Comparison of ENCODE assay signal across 8 mouse cellular contexts in the genomic region with DNA sequence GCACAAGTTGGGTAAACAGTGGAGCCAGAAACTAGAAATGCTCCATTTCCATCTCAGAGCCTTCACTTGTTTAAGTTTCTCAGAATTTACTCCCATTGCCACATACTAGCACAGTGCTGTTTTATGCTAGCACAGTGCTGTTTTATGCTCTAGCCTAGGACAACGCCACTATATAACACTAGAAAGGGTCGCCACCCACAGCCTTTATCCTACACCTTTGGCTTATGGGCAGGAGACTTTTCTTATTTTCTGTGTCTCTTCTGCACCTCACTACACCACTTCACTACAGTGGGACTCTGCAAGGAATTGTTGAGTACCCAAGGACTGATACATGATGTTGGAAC. TPM values are rescaled to one million over a fixed set of nuclear protein-coding genes. Genes with fewer than 3 reads are reported as not detected.
DNase-seq lines count a peak whose midpoint lies in the region; ATAC-seq and TF ChIP-seq lines count a peak whose summit lies in the region.

No protein-coding gene starts in this region.

- WGBS in kidney, embryonic 16.5 days = 82% methylated on average over 2 of the region's 2 CpGs
- WGBS in embryonic facial prominence, embryonic 11.5 days = 82% methylated on average over 2 of the region's 2 CpGs
- 86% methylated on average over 2 of the region's 2 CpGs for WGBS in intestine, embryonic 14.5 days
- 82% methylated on average over 2 of the region's 2 CpGs for WGBS in midbrain, postnatal 0 days

- H3K4me2 ChIP-seq in kidney, embryonic 16.5 days (replicated peaks; ENCODE audit: low read depth, low read length) = peak overlapping the region; percentile 61; the same call in 1 of the 2 replicates
- H3K4me2 ChIP-seq in embryonic facial prominence, embryonic 11.5 days (ENCODE audit: low read depth, low read length) = no peak overlapping the region
- peak overlapping the region; percentile 73 for H3K4me2 ChIP-seq in intestine, embryonic 14.5 days (ENCODE audit: low read length)
- H3K4me2 ChIP-seq in midbrain, postnatal 0 days (ENCODE audit: low read depth, low read length, poor library complexity, severe bottlenecking) = peak overlapping the region; percentile 57

- intact Hi-C loops in left cerebral cortex, postnatal 36 days (cut with DNase I) = loop anchor here (2.0 to 5.0 kb wide), 2 partner anchors 74 to 108 kb away; a partner anchor contains a TSS

- H3K36me3 ChIP-seq in kidney, embryonic 16.5 days (ENCODE audit: insufficient read depth, low read length) = peaks cover 26% of the 10 kb centered on the region
- peaks cover 12% of the 10 kb centered on the region for H3K36me3 ChIP-seq in embryonic facial prominence, embryonic 11.5 days (replicated peaks; ENCODE audit: control insufficient read depth, insufficient read depth, low read depth, low read length)
- peaks cover 27% of the 10 kb centered on the region for H3K36me3 ChIP-seq in intestine, embryonic 14.5 days (ENCODE audit: control insufficient read depth, insufficient read depth, low read length)
- H3K36me3 ChIP-seq in midbrain, postnatal 0 days (ENCODE audit: insufficient read depth, low read length) = peaks cover 17% of the 10 kb centered on the region

- peak; percentile 52; the same call in 1 of the 2 replicates for ATAC-seq in kidney, embryonic 16.5 days (ENCODE audit: low FRiP score, low TSS enrichment)
- ATAC-seq in embryonic facial prominence, embryonic 11.5 days (replicated peaks; ENCODE audit: insufficient number of reproducible peaks, low FRiP score, low TSS enrichment, low read depth) = peak; percentile 41
- no peak; the same call in 1 of the 2 replicates for ATAC-seq in intestine, embryonic 14.5 days (replicated peaks; ENCODE audit: low FRiP score, low TSS enrichment, low read depth)
- peak; percentile 6; the same call in 1 of the 2 replicates for ATAC-seq in midbrain, postnatal 0 days (ENCODE audit: low FRiP score)

- H3K9ac ChIP-seq in kidney, embryonic 16.5 days (replicated peaks; ENCODE audit: low read length) = peak overlapping the region; percentile 84
- H3K9ac ChIP-seq in embryonic facial prominence, embryonic 11.5 days (replicated peaks; ENCODE audit: low read length) = no peak overlapping the region
- H3K9ac ChIP-seq in intestine, embryonic 14.5 days (ENCODE audit: low read length) = no peak overlapping the region
- no peak overlapping the region for H3K9ac ChIP-seq in midbrain, postnatal 0 days (replicated peaks; ENCODE audit: low read length, poor library complexity, severe bottlenecking)

- peaks cover 11% of the 10 kb centered on the region for H3K4me1 ChIP-seq in kidney, embryonic 16.5 days (ENCODE audit: insufficient read depth, low read length)
- no peaks in the 10 kb centered on the region for H3K4me1 ChIP-seq in embryonic facial prominence, embryonic 11.5 days (ENCODE audit: control insufficient read depth, insufficient read depth, low read length)
- peaks cover 7% of the 10 kb centered on the region; the same call in 1 of the 2 replicates for H3K4me1 ChIP-seq in intestine, embryonic 14.5 days (replicated peaks; ENCODE audit: control insufficient read depth, insufficient read depth, low read length)
- no peaks in the 10 kb centered on the region for H3K4me1 ChIP-seq in midbrain, postnatal 0 days (ENCODE audit: insufficient read depth, low read length)

- no peak for DNase-seq in kidney, adult 9 months
- DNase-seq in embryonic facial prominence, embryonic 11.5 days (ENCODE audit: low spot score) = no peak
- no peak for DNase-seq in intestine, embryonic 14.5 days (ENCODE audit: low spot score)
- DNase-seq in midbrain, postnatal 0 days (ENCODE audit: low spot score) = no peak
- no peak for DNase-seq in layer of hippocampus, adult 11-12 months (ENCODE audit: low spot score)
- no peak for DNase-seq in left cerebral cortex, postnatal 36 days (ENCODE audit: low spot score in 2 of 2)
- DNase-seq in left cerebral cortex, adult 9 months (ENCODE audit: low spot score in 2 of 2) = no peak

- H3K27ac ChIP-seq in kidney, embryonic 16.5 days (ENCODE audit: low read length) = peak overlapping the region; percentile 92
- H3K27ac ChIP-seq in embryonic facial prominence, embryonic 11.5 days (replicated peaks; ENCODE audit: low read depth, low read length) = 0 out of 2 replicates have a peak overlapping the region, but pooled peaks have one; percentile 38
- peak overlapping the region; percentile 86 for H3K27ac ChIP-seq in intestine, embryonic 14.5 days (ENCODE audit: low read depth)
- H3K27ac ChIP-seq in midbrain, postnatal 0 days (ENCODE audit: low read depth, low read length) = peak overlapping the region; percentile 84

- H3K4me3 ChIP-seq in kidney, embryonic 16.5 days (ENCODE audit: low read length) = peak overlapping the region; percentile 75
- peak overlapping the region; percentile 42 for H3K4me3 ChIP-seq in embryonic facial prominence, embryonic 11.5 days (ENCODE audit: low read depth, low read length)
- peak overlapping the region; percentile 49 for H3K4me3 ChIP-seq in intestine, embryonic 14.5 days (ENCODE audit: low read depth, low read length)
- peak overlapping the region; percentile 58 for H3K4me3 ChIP-seq in midbrain, postnatal 0 days (ENCODE audit: low read depth, low read length)

- no peaks in the 10 kb centered on the region for H3K9me3 ChIP-seq in kidney, embryonic 16.5 days (ENCODE audit: low read length)
- no peaks in the 10 kb centered on the region for H3K9me3 ChIP-seq in embryonic facial prominence, embryonic 11.5 days (replicated peaks; ENCODE audit: control insufficient read depth, low read length)
- H3K9me3 ChIP-seq in intestine, embryonic 14.5 days (ENCODE audit: control insufficient read depth, low read length) = no peaks in the 10 kb centered on the region
- H3K9me3 ChIP-seq in midbrain, postnatal 0 days (ENCODE audit: low read length) = no peaks in the 10 kb centered on the region

- H3K27me3 ChIP-seq in kidney, embryonic 16.5 days (ENCODE audit: insufficient read depth, low read length) = no peaks in the 10 kb centered on the region
- H3K27me3 ChIP-seq in embryonic facial prominence, embryonic 11.5 days (ENCODE audit: control insufficient read depth, insufficient read depth, low read length) = no peaks in the 10 kb centered on the region
- H3K27me3 ChIP-seq in intestine, embryonic 14.5 days (replicated peaks; ENCODE audit: control insufficient read depth, insufficient read depth, low read length) = no peaks in the 10 kb centered on the region
- no peaks in the 10 kb centered on the region for H3K27me3 ChIP-seq in midbrain, postnatal 0 days (ENCODE audit: insufficient read depth, low read length)

- TF ChIP-seq CTCF in midbrain, postnatal 0 days (IDR thresholded peaks at IDR 0.05) = no peak

RNA-seq across cellular contexts. Expression of a gene that starts 0.7 kb away (rescaled TPM):
- polyA plus RNA-seq in kidney, embryonic 16.5 days (2015; fragmentation: Nextera tagmentation; extraction: Ambion mirVana) = 165 and 173 TPM in 2 replicates
- 198 and 207 TPM in 2 replicates for polyA plus RNA-seq in embryonic facial prominence, embryonic 11.5 days (2014; fragmentation: Nextera tagmentation; extraction: Ambion mirVana)
- 133 and 150 TPM in 2 replicates for polyA plus RNA-seq in intestine, embryonic 14.5 days (2014; fragmentation: Nextera tagmentation; extraction: Ambion mirVana)
- total RNA-seq in midbrain, postnatal 0 days (2014; rRNA removed) = 42.3 and 43.2 TPM in 2 replicates
- 67.6 and 69.7 TPM in 2 replicates for polyA plus RNA-seq in midbrain, postnatal 0 days (2015; fragmentation: Nextera tagmentation; extraction: Ambion mirVana)
- total RNA-seq in left cerebral cortex, postnatal 36 days (2021) = 10 to 100 TPM; 40.6 to 46.6 TPM

RNA-seq across cellular contexts. Expression of a gene that starts 10.8 kb away (rescaled TPM):
- 76.1 and 89.9 TPM in 2 replicates for polyA plus RNA-seq in kidney, embryonic 16.5 days (2015; fragmentation: Nextera tagmentation; extraction: Ambion mirVana)
- polyA plus RNA-seq in embryonic facial prominence, embryonic 11.5 days (2014; fragmentation: Nextera tagmentation; extraction: Ambion mirVana) = 54.1 and 56.0 TPM in 2 replicates
- polyA plus RNA-seq in intestine, embryonic 14.5 days (2014; fragmentation: Nextera tagmentation; extraction: Ambion mirVana) = 87.5 and 89.9 TPM in 2 replicates
- 39.2 and 39.3 TPM in 2 replicates for total RNA-seq in midbrain, postnatal 0 days (2014; rRNA removed)
- 56.6 and 59.2 TPM in 2 replicates for polyA plus RNA-seq in midbrain, postnatal 0 days (2015; fragmentation: Nextera tagmentation; extraction: Ambion mirVana)
- total RNA-seq in left cerebral cortex, postnatal 36 days (2021) = 1 to 10 TPM; 6.9 to 7.8 TPM

RNA-seq across cellular contexts. Expression of a gene that starts 19.7 kb away (rescaled TPM):
- polyA plus RNA-seq in kidney, embryonic 16.5 days (2015; fragmentation: Nextera tagmentation; extraction: Ambion mirVana) = 0.22 and 0.29 TPM in 2 replicates
- 0.32 and 0.49 TPM in 2 replicates for polyA plus RNA-seq in embryonic facial prominence, embryonic 11.5 days (2014; fragmentation: Nextera tagmentation; extraction: Ambion mirVana)
- polyA plus RNA-seq in intestine, embryonic 14.5 days (2014; fragmentation: Nextera tagmentation; extraction: Ambion mirVana) = 0.69 and 0.74 TPM in 2 replicates
- not detected in 2 replicates for total RNA-seq in midbrain, postnatal 0 days (2014; rRNA removed)
- 0.17 and 0.20 TPM in 2 replicates for polyA plus RNA-seq in midbrain, postnatal 0 days (2015; fragmentation: Nextera tagmentation; extraction: Ambion mirVana)
- under 1 TPM; 0.25 to 0.41 TPM for total RNA-seq in left cerebral cortex, postnatal 36 days (2021)

RNA-seq across cellular contexts. Expression of a gene that starts 31.2 kb away (rescaled TPM):
- 85.9 and 94.5 TPM in 2 replicates for polyA plus RNA-seq in kidney, embryonic 16.5 days (2015; fragmentation: Nextera tagmentation; extraction: Ambion mirVana)
- 52.2 and 55.1 TPM in 2 replicates for polyA plus RNA-seq in embryonic facial prominence, embryonic 11.5 days (2014; fragmentation: Nextera tagmentation; extraction: Ambion mirVana)
- polyA plus RNA-seq in intestine, embryonic 14.5 days (2014; fragmentation: Nextera tagmentation; extraction: Ambion mirVana) = 69.0 and 70.4 TPM in 2 replicates
- total RNA-seq in midbrain, postnatal 0 days (2014; rRNA removed) = 62.0 and 74.6 TPM in 2 replicates
- 70.7 and 74.4 TPM in 2 replicates for polyA plus RNA-seq in midbrain, postnatal 0 days (2015; fragmentation: Nextera tagmentation; extraction: Ambion mirVana)
- 10 to 100 TPM; 66.6 TPM for total RNA-seq in left cerebral cortex, postnatal 36 days (2021)

RNA-seq across cellular contexts. Expression of a gene that starts 54.2 kb away (rescaled TPM):
- polyA plus RNA-seq in kidney, embryonic 16.5 days (2015; fragmentation: Nextera tagmentation; extraction: Ambion mirVana) = 2.4 and 2.7 TPM in 2 replicates
- polyA plus RNA-seq in embryonic facial prominence, embryonic 11.5 days (2014; fragmentation: Nextera tagmentation; extraction: Ambion mirVana) = 0.35 and 0.62 TPM in 2 replicates
- polyA plus RNA-seq in intestine, embryonic 14.5 days (2014; fragmentation: Nextera tagmentation; extraction: Ambion mirVana) = 0.23 and 1.5 TPM in 2 replicates
- total RNA-seq in midbrain, postnatal 0 days (2014; rRNA removed) = 0.27 and 0.57 TPM in 2 replicates
- 0.88 and 1.5 TPM in 2 replicates for polyA plus RNA-seq in midbrain, postnatal 0 days (2015; fragmentation: Nextera tagmentation; extraction: Ambion mirVana)
- total RNA-seq in left cerebral cortex, postnatal 36 days (2021) = under 1 TPM; 0.52 TPM

Comparison
In these comparisons a context has a peak if more than half of its experiments do, and no peak if none do; other contexts are left out.
1. H3K27ac ChIP-seq: peak in every context shown above with its lines; median percentile 92 in kidney, embryonic 16.5 days; 86 in intestine, embryonic 14.5 days; 84 in midbrain, postnatal 0 days; 38 in embryonic facial prominence, embryonic 11.5 days.